Mouse (Mus musculus): Measurements from ENCODE around the gene Gm9887. TPM values are rescaled to one million over a fixed set of nuclear protein-coding genes. Genes with fewer than 3 reads are reported as not detected.
A peak's percentile ranks its signal among the peaks of the same experiment; 100 is the strongest.
"Not testable (repeated sequence)": the region's sequence is repeated elsewhere in the genome, so short reads cannot be mapped to it uniquely, and the experiment has no call there.

The Gm9887 gene
- polyA plus RNA-seq, 1 experiment from 2014 or later, result 2.4 TPM

DNA sequence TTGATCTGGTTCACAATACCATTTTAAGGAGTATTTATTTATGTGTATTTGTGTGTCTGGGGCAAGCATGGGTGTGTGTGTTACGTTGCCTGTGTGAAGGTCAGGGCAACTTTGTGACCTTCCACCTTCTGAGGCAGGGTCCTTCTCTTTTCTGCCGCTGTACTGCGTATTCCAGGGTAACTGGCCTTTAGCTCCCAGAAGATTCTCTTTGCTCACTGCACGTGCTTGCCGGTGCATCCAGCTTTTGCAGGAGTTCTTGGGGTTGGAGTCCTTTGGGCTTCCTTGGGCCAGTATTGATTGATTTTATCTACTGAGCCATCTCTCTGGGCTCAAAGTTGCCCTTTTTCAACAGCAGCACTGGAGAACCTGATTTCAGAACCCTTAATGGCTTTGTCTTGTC lies 12.3 kb upstream of the Gm9887 start:
- Histone ChIP-seq H3K27ac (replicated peaks) (no peak overlapping the region), H3K4me1 (replicated peaks; ENCODE audit: control insufficient read depth, insufficient read depth) (no peaks in the 10 kb centered on the region), H3K9me3 (ENCODE audit: control insufficient read depth, low read length) (no peaks in the 10 kb centered on the region), H3K9ac (ENCODE audit: low read length) (no peak overlapping the region), H3K36me3 (ENCODE audit: control insufficient read depth, insufficient read depth, low read length) (no peaks in the 10 kb centered on the region), H3K4me2 (replicated peaks; ENCODE audit: low read depth) (no peak overlapping the region), H3K27me3 (ENCODE audit: control insufficient read depth, insufficient read depth, low read length) (no peaks in the 10 kb centered on the region), H3K4me3 (ENCODE audit: low read depth, low read length) (no peak overlapping the region)
- WGBS, result 86% methylated on average over 5 of the region's 5 CpGs
- DNase-seq (ENCODE audit: low spot score) (no peak), ATAC-seq (ENCODE audit: low FRiP score, low TSS enrichment) (no peak)
- TF ChIP-seq CTCF (IDR thresholded peaks at IDR 0.05; ENCODE audit: low read depth) (no peak), EP300 (optimal IDR thresholded peaks at IDR 0.05) (no peak)

DNA sequence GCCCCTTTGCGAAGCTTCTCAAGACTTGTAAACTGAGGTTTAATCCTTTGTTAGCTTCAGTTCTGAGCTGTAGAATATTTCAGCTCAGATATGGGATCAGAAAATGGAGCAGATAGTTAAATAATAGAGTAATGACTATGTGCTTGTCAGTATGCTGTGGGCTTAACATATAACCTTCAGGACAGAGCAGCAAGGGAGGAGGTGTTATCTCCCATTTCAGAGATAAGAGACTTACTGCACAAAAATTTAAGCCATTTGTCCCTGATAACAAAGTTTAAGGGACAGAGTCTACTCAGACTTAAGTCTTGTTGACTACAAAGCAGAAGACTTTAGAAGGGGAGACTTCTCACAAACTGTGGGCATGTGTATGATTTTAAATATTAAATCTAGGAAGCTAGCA lies 10.6 kb upstream of the Gm9887 start:
- ATAC-seq (ENCODE audit: low FRiP score, low TSS enrichment) (no peak), DNase-seq (ENCODE audit: low spot score) (no peak)
- Histone ChIP-seq H3K4me1 (replicated peaks; ENCODE audit: control insufficient read depth, insufficient read depth) (no peaks in the 10 kb centered on the region), H3K27me3 (ENCODE audit: control insufficient read depth, insufficient read depth, low read length) (no peaks in the 10 kb centered on the region), H3K9ac (ENCODE audit: low read length) (no peak overlapping the region), H3K36me3 (ENCODE audit: control insufficient read depth, insufficient read depth, low read length) (no peaks in the 10 kb centered on the region), H3K27ac (replicated peaks) (no peak overlapping the region), H3K4me3 (ENCODE audit: low read depth, low read length) (no peak overlapping the region), H3K9me3 (ENCODE audit: control insufficient read depth, low read length) (no peaks in the 10 kb centered on the region), H3K4me2 (replicated peaks; ENCODE audit: low read depth) (no peak overlapping the region)
- 92% methylated on average over 1 of the region's 1 CpGs for WGBS
- no peak for TF ChIP-seq EP300 (optimal IDR thresholded peaks at IDR 0.05)
- no peak for TF ChIP-seq CTCF (IDR thresholded peaks at IDR 0.05; ENCODE audit: low read depth)

DNA sequence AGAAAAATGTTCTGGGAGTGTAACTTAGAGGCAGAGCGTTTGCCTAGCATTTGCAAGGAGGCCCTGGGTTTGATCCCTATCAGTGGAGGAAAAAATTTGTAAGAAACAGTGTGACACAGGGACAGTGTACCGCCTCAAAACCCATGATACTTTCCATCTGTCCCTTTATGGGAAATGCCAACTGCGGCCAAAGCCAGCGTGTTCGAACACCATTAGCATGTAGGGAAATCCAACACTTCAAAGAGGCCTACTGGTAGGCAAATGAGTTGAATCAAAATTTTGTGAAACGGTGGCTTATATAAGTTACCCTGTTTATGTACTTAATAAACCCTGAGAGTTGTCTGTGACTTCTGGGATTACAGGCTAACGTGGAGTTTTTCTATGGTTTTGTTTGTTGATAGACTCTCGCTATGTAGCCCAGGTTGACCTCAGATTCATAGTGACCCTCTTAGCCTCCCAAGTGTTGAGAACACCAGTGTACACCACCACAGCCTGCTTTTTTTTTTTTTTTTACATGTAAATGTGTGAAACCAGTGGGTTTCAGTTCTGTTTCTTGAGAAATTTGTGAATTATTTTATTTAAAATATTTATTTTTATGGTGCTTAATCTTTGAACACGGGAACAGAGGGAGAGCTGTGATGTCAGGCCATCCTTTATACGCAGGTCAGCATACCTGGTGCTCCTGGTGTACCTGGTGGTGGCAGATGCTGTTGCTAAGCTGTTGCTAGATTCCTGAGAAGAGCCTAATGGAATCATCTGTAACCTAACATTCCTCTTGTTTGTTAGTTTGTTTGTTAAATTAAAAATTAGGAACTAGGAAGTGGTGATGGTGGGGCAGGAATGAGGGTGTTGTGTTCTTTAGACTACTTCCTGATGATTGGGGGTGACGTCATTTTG lies 6.5 kb upstream of the Gm9887 start:
- Histone ChIP-seq H3K36me3 (ENCODE audit: control insufficient read depth, insufficient read depth, low read length) (peaks cover under 1% of the 10 kb centered on the region; the same call in 1 of the 2 replicates), H3K4me3 (ENCODE audit: low read depth, low read length) (no peak overlapping the region), H3K4me1 (replicated peaks; ENCODE audit: control insufficient read depth, insufficient read depth) (no peaks in the 10 kb centered on the region), H3K27me3 (ENCODE audit: control insufficient read depth, insufficient read depth, low read length) (no peaks in the 10 kb centered on the region), H3K9me3 (ENCODE audit: control insufficient read depth, low read length) (no peaks in the 10 kb centered on the region), H3K27ac (replicated peaks) (no peak overlapping the region), H3K4me2 (replicated peaks; ENCODE audit: low read depth) (no peak overlapping the region), H3K9ac (ENCODE audit: low read length) (no peak overlapping the region)
- TF ChIP-seq EP300 (optimal IDR thresholded peaks at IDR 0.05) (no peak), CTCF (IDR thresholded peaks at IDR 0.05; ENCODE audit: low read depth) (no peak)
- ATAC-seq (ENCODE audit: low FRiP score, low TSS enrichment), result no peak
- no peak for DNase-seq (ENCODE audit: low spot score)
- 70% methylated on average over 11 of the region's 11 CpGs for WGBS

DNA sequence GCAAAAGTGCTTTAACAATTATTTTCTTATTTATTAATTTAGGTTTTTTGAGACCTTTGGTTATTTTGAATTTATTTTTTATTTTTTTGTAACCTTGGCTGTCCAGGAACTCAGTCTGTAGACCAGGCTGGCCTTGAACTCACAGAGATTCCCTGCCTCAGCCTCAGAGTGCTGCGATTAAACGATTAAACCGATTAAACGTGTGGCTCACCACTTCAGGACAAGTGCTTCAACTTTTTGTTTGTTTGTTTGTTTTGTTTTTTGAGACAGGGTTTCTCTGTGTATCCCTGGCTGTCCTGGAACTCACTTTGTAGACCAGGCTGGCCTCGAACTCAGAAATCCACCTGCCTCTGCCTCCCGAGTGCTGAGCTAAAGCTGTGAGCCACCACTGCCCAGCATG lies 5.4 kb upstream of the Gm9887 start:
- not testable (repeated sequence) for DNase-seq (ENCODE audit: low spot score); H3K36me3 ChIP-seq (ENCODE audit: control insufficient read depth, insufficient read depth, low read length); H3K9ac ChIP-seq (ENCODE audit: low read length); H3K4me2 ChIP-seq (replicated peaks; ENCODE audit: low read depth); H3K4me3 ChIP-seq (ENCODE audit: low read depth, low read length); H3K27me3 ChIP-seq (ENCODE audit: control insufficient read depth, insufficient read depth, low read length); H3K4me1 ChIP-seq (replicated peaks; ENCODE audit: control insufficient read depth, insufficient read depth); ATAC-seq (ENCODE audit: low FRiP score, low TSS enrichment); H3K9me3 ChIP-seq (ENCODE audit: control insufficient read depth, low read length)
- 93% methylated on average over 6 of the region's 6 CpGs for WGBS
- H3K27ac ChIP-seq (replicated peaks), result 0 out of 2 replicates have a peak overlapping the region, but pooled peaks have one; percentile 3

DNA sequence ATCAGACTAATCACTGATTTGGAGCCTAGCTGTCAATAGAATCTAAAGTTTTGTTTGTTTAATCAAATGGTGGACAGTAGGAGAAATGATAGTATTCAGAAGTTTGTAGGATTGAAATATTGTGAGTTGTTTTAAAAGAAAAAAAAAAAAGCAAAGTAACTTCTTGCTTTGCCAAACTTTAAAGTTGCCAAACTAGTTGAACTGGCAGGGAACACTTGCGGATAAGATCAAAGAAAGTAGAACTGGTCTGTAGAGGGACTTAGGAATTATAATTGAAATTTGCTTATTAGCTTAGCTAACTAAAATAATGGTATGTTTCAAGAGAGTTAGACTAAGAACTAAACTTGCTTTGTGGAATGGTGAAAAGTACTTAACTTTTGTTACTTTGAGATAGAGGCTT lies 4.9 kb upstream of the Gm9887 start:
- Histone ChIP-seq H3K27ac (replicated peaks) (no peak overlapping the region), H3K27me3 (ENCODE audit: control insufficient read depth, insufficient read depth, low read length) (no peaks in the 10 kb centered on the region), H3K4me3 (ENCODE audit: low read depth, low read length) (no peak overlapping the region), H3K4me1 (replicated peaks; ENCODE audit: control insufficient read depth, insufficient read depth) (no peaks in the 10 kb centered on the region), H3K4me2 (replicated peaks; ENCODE audit: low read depth) (no peak overlapping the region), H3K9ac (ENCODE audit: low read length) (no peak overlapping the region), H3K9me3 (ENCODE audit: control insufficient read depth, low read length) (no peaks in the 10 kb centered on the region), H3K36me3 (ENCODE audit: control insufficient read depth, insufficient read depth, low read length) (peaks cover 4% of the 10 kb centered on the region; the same call in 1 of the 2 replicates)
- TF ChIP-seq CTCF (IDR thresholded peaks at IDR 0.05; ENCODE audit: low read depth), result no peak
- no peak for TF ChIP-seq EP300 (optimal IDR thresholded peaks at IDR 0.05)
- WGBS, result 53% methylated on average over 1 of the region's 1 CpGs
- DNase-seq (ENCODE audit: low spot score) (no peak), ATAC-seq (ENCODE audit: low FRiP score, low TSS enrichment) (no peak)

DNA sequence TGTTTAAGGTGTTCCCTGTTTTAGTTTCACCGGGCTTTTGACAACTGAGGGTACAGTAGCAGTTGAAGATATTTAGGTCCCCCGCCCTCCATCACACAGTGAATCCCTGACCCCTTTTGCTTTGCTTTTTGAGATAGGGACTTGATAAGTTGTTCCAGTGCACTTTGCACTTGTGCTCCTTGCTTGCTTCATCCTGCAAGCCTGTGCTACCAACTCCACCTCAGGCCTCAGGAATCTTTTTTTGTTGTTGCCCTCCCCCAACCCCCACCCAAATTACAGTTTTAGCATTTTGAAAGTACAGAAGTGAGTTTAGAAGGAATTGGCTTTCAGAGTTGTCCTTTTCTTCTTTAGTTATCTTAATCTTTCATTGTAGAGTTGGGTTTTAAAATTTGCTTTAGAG lies 3.9 kb upstream of the Gm9887 start:
- Histone ChIP-seq H3K4me1 (replicated peaks; ENCODE audit: control insufficient read depth, insufficient read depth) (no peaks in the 10 kb centered on the region), H3K4me2 (replicated peaks; ENCODE audit: low read depth) (0 out of 2 replicates have a peak overlapping the region, but pooled peaks have one; percentile 18)
- WGBS, result 58% methylated on average over 2 of the region's 2 CpGs

More for the DNA sequence above, 3.9 kb upstream of the Gm9887 start:
- TF ChIP-seq CTCF (IDR thresholded peaks at IDR 0.05; ENCODE audit: low read depth), result no peak
- TF ChIP-seq EP300 (optimal IDR thresholded peaks at IDR 0.05), result no peak
- H3K4me3 ChIP-seq (ENCODE audit: low read depth, low read length), result no peak overlapping the region
- peaks cover 4% of the 10 kb centered on the region; the same call in 1 of the 2 replicates for H3K36me3 ChIP-seq (ENCODE audit: control insufficient read depth, insufficient read depth, low read length)
- ATAC-seq (ENCODE audit: low FRiP score, low TSS enrichment) (no peak), DNase-seq (ENCODE audit: low spot score) (no peak)
- H3K27me3 ChIP-seq (ENCODE audit: control insufficient read depth, insufficient read depth, low read length), result no peaks in the 10 kb centered on the region
- H3K27ac ChIP-seq (replicated peaks), result no peak overlapping the region
- H3K9ac ChIP-seq (ENCODE audit: low read length), result no peak overlapping the region
- H3K9me3 ChIP-seq (ENCODE audit: control insufficient read depth, low read length), result no peaks in the 10 kb centered on the region

All from stomach, postnatal 0 days (tissue).